Mouse (Mus musculus): ENCODE measurements around the gene S100a16. TPM values are rescaled to one million over a fixed set of nuclear protein-coding genes. Genes with fewer than 3 reads are reported as not detected.
A peak's percentile ranks its signal among the peaks of the same experiment; 100 is the strongest.

The S100a16 gene
- total RNA-seq, 2 experiments from 2014 or later: 90.0 to 104 TPM

DNA sequence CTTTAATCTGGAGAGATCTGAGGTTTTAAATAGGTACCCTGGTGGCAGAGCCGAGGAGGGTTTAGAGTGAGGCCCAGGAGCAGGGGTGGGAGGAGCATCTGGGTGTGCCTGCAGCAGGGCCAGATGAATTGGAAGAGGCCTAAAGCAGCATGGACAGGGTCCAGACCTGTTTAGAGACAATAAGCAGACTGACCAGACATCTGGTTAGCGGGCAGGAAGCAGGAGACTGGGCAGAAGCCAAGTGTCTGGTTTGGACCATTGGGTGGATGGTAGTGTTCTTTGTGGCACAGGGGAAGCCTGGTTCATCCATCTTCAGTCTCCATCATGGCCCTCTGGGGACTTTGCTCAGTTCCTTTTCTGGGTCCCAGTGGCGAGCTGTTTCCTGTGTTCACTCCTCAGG lies 46.8 kb downstream of the S100a16 start:
- peak in 1 of 2 experiments; percentile 22 for DNase-seq (ENCODE audit: low spot score in 2 of 2)

DNA sequence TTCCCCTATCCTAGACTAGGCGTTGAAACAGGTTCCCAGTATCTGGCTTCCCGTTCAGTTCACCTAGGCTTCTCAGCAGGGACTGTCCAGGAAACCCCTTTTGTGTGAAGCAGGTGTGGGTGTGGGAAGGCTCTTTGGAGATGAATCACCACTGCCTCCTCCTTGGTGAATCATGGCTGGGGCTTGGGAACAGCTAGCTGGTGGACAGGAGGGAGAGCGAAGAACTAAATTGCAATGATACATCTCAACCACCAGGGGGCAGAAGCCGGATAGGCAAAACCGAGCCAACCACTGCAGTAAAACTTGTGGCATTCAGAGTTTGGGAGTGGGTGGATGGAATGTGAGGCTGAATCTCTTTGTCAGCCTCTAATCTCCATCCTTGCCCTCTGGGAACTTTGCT lies 48.5 kb downstream of the S100a16 start:
- DNase-seq (ENCODE audit: low spot score in 2 of 2): peak; percentile 69 to 73

DNA sequence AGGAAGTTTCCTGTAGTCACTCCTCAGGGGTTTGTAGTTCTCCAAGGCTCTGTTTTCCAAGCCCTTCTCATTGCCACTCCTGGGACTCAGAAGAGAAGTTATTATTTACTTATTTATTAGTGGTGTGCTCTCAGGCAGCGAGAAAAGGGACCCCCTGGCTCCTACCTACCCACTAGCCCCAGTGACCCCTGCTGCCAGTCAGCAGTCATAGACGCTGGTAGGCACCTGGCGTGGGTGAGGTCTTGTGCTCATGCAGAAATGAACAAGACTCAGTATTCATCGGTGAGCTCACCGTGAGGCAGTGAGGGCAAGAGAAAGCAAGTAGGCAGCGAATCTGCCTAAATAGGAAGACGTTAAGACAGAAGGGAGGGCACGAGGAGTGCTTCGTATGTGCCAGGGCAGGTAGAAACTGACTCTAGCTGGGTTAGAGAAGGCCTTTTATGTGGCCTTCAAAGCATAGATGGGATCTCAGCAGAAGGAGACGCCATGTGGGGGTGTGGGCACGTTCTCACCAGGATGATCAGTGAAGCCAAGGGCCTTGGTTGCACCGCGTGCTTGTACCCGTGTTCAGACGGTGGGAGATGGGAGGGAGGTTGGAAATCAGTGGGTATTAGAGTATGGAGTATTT lies 49.1 kb downstream of the S100a16 start:
- no peak for DNase-seq (ENCODE audit: low spot score in 2 of 2)

DNA sequence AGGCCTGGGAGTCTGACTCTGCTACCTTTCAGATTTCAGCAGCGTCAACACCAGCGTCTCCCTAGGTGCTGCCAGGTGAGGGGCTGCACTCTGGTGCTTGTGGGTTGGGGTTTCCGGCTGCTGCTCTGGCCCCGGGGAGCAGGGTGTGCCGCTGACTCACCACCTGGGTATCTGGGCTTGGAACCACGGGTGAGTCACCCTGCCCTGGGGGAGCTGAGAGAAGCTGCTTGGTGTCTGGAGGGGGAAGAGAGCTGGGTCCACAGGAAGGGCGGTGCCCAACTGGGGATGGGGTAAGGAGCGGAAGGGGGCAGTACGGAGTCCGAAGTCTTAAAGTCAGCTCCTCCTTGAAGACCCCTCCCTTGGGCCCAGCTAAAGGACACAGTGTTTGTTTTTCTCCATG lies 49.9 kb downstream of the S100a16 start:
- no peak for DNase-seq (ENCODE audit: low spot score in 2 of 2)

DNA sequence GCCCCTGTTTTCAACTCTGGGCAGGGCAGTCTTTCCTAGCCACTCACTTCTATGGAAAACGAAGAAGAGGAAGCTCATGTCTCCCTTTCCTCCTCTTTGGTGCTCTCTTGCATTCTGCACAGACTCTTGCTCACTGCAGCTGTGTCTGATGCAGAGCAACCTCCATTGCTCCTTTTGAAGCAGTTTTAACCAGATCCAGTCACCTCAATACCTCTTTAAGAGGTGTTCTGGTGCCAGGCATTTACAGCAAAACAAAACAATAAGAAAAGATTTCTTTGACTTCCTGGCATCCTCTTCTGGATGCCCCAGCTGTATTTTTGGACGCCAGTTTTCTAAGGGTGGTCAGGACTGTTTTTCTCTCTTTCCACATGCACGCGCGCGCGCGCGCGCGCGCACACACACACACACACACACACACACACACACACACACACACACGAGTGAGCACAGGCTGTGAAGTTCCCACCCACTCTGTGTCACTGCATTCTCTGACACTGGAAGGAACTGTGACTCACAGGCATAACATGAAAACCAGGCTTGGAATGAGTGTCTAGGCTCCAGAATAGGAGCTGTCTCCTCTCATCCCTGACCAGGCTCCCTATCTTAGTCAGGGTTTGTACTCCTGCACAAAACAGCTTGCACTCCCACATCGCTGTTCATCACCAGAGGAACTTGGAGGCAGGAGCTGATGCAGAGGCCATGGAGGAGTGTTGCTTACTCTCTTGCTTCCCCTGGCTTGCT lies 50.5 kb downstream of the S100a16 start:
- DNase-seq (ENCODE audit: low spot score in 2 of 2): no peak

DNA sequence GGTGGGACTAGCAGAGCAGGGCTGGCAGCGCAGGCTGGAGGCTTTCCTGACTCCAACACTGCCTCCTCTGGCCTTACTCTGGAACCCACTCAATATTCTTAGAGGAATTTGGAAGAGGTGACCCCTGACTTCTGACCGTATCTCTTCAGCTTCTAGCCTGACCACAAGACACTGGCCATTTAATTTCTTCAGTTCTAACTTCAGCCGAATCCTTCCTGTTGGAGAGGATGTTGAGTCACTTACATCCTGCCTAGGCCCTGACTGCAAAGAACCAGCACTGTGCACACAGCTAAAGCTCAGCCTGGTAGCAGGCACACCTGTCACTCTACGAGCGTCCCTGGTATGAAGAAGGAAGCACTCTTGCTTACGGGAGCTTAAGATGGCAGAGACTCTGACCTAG lies 52.3 kb downstream of the S100a16 start:
- DNase-seq (ENCODE audit: low spot score in 2 of 2): no peak

DNA sequence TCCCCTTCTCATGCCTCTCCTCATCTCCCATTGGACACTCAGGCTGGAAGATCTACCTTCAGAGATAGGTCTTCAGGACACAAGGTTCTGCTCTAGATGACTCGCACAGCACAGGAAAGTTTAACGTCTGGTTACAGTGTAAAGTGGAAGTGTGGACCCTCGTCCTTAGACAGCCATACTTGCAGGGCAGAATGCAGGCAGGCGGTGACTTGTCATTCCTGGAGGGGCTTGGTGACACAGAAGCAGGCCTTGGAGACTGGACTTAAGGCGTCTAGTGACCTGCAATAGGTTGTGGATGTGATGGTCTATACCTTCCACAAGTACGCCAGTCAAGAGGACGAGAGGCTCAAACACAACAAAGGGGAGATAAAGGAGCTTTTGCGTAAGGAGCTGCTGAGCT lies 52.9 kb downstream of the S100a16 start, which contains the start of gene S100a2:
Gene S100a2, plus strand, starts transcription at position 301 of the 400 bp plus-strand sequence.
- no peak for DNase-seq (ENCODE audit: low spot score in 2 of 2)

Other genes with a start within 250 kb of the S100a16 start
- gene Gatad2b, start 244.1 kb upstream of the S100a16 start, total RNA-seq (2021): 10 to 100 TPM; 79.6 to 94.1 TPM
- 10 to 100 TPM; 18.6 to 21.5 TPM for gene Slc27a3, start 147.3 kb upstream of the S100a16 start, total RNA-seq (2021)
- 10 to 100 TPM; 59.6 to 61.2 TPM for gene Ints3, start 103.6 kb upstream of the S100a16 start, total RNA-seq (2021)
- gene Npr1, start 71.4 kb upstream of the S100a16 start, total RNA-seq (2021): 1 to 10 TPM; 5.2 to 6.6 TPM
- gene Ilf2, start 61.1 kb upstream of the S100a16 start, total RNA-seq (2021): 100 to 1,000 TPM; 107 to 109 TPM
- gene Snapin, start 46.2 kb upstream of the S100a16 start, total RNA-seq (2021): 10 to 100 TPM; 43.8 to 46.3 TPM
- gene Chtop, start 27.8 kb upstream of the S100a16 start, total RNA-seq (2021): 100 to 1,000 TPM; 173 to 189 TPM
- gene S100a1, start 22.9 kb upstream of the S100a16 start, total RNA-seq (2021): 10 to 100 TPM; 71.0 to 73.5 TPM
- gene S100a13, start 22.8 kb upstream of the S100a16 start, total RNA-seq (2021): 10 to 100 TPM; 28.4 to 30.9 TPM
- under 1 TPM; 0.38 to 0.55 TPM for gene S100a14, start 10.4 kb upstream of the S100a16 start, total RNA-seq (2021)
- gene S100a3, start 23.3 kb downstream of the S100a16 start, total RNA-seq (2021): 1 to 10 TPM; 2.2 to 2.9 TPM
- gene S100a2, start 53.0 kb downstream of the S100a16 start, total RNA-seq (2021): not detected
- not detected for gene Gm42674, start 64.7 kb downstream of the S100a16 start, total RNA-seq (2021)
- gene S100a4, start 66.5 kb downstream of the S100a16 start, total RNA-seq (2021): 10 to 100 TPM; 12.7 to 14.4 TPM
- gene S100a5, start 71.3 kb downstream of the S100a16 start, total RNA-seq (2021): not detected
- 10 to 100 TPM; 30.9 to 35.7 TPM for gene S100a6, start 75.6 kb downstream of the S100a16 start, total RNA-seq (2021)
- gene S100a7a, start 116.8 kb downstream of the S100a16 start, total RNA-seq (2021): under 1 TPM in 1 of 2 experiments, not detected in 1; 0.27 TPM
- gene S100a8, start 131.7 kb downstream of the S100a16 start, total RNA-seq (2021): 1 to 10 TPM in 1 of 2 experiments, not detected in 1; 10.0 TPM
- gene S100a9, start 158.5 kb downstream of the S100a16 start, total RNA-seq (2021): 10 to 100 TPM in 1 of 2 experiments, not detected in 1; 15.3 TPM
- gene Pglyrp4, start 189.7 kb downstream of the S100a16 start, total RNA-seq (2021): not detected
- gene Gm5849, start 240.6 kb downstream of the S100a16 start, total RNA-seq (2021): not detected

Measured in layer of hippocampus, postnatal 10 days (tissue).